Mouse (Mus musculus): ENCODE results near the gene Olfr159. TPM values are rescaled to one million over a fixed set of nuclear protein-coding genes. Genes with fewer than 3 reads are reported as not detected.

Gene Olfr159
- total and polyA plus RNA-seq, 3 experiments = not detected

DNA sequence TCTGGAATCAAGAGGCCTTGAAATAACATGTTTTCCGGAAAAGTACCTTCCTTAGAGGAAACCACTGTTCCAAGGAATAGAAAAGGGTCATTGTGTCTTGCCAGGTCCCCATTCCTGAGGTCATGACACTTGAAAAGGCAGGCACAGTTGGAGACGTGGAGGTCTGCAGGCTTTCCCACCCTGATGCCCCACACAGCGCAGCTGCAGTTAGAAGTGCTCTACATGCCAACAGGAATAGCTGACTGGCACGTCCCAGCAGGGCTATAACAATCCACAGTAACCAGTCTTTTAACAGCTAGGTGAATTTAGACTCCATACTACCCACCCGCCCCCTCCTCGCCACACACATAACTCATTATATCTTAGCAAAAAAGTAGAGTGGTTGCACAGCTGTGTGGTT is 33.7 kb downstream of the Olfr159 start:
- Histone ChIP-seq H3K79me2 (ENCODE audit: control insufficient read depth, insufficient read depth, low read length, poor library complexity) (no peaks in the 10 kb centered on the region), H3K27me3 (ENCODE audit: control insufficient read depth in 1 of 2, insufficient read depth in 2 of 2, low read length in 2 of 2) (peaks cover 6 to 13% of the 10 kb centered on the region in 2 experiments), H3K9me3 (replicated peaks; ENCODE audit: insufficient read depth, low read length) (no peaks in the 10 kb centered on the region), H3K9ac (ENCODE audit: control insufficient read depth, low read depth, low read length, poor library complexity, severe bottlenecking) (no peak overlapping the region), H3K4me1 (ENCODE audit: control insufficient read depth in 1 of 2, insufficient read depth in 2 of 2, low read length in 2 of 2) (no peaks in the 10 kb centered on the region), H3K27ac (ENCODE audit: control insufficient read depth, low read depth, low read length) (no peak overlapping the region), H3K36me3 (ENCODE audit: control insufficient read depth in 1 of 2, insufficient read depth in 2 of 2, low read length in 2 of 2) (no peaks in the 10 kb centered on the region), H3K4me3 (ENCODE audit: control insufficient read depth in 1 of 2, insufficient read depth in 1 of 2, low read depth in 2 of 2, low read length in 2 of 2) (no peak overlapping the region)
- DNase-seq (ENCODE audit: low read depth, low spot score) = no peak
- TF ChIP-seq CHD1 (IDR thresholded peaks at IDR 0.05; ENCODE audit: low read depth, low read length) = no peak
- no peak for TF ChIP-seq GABPA (IDR thresholded peaks at IDR 0.05; ENCODE audit: low read depth, low read length)
- no peak for TF ChIP-seq E2F4 (IDR thresholded peaks at IDR 0.05; ENCODE audit: borderline replicate concordance, low read depth, low read length)
- TF ChIP-seq NRF1 (IDR thresholded peaks at IDR 0.05; ENCODE audit: insufficient read depth, low read depth, low read length, poor library complexity, severe bottlenecking) = no peak
- TF ChIP-seq POLR2AphosphoS5 (IDR thresholded peaks at IDR 0.05; ENCODE audit: borderline replicate concordance, low read depth, low read length) = no peak
- no peak for TF ChIP-seq TCF12 (IDR thresholded peaks at IDR 0.05; ENCODE audit: low read depth, low read length)
- no peak for TF ChIP-seq POLR2AphosphoS2 (IDR thresholded peaks at IDR 0.05; ENCODE audit: low read length)
- no peak for TF ChIP-seq TAL1 (IDR thresholded peaks at IDR 0.05; ENCODE audit: low read length)
- TF ChIP-seq MAFK (IDR thresholded peaks at IDR 0.05; ENCODE audit: borderline replicate concordance, low read depth, low read length) = no peak

DNA sequence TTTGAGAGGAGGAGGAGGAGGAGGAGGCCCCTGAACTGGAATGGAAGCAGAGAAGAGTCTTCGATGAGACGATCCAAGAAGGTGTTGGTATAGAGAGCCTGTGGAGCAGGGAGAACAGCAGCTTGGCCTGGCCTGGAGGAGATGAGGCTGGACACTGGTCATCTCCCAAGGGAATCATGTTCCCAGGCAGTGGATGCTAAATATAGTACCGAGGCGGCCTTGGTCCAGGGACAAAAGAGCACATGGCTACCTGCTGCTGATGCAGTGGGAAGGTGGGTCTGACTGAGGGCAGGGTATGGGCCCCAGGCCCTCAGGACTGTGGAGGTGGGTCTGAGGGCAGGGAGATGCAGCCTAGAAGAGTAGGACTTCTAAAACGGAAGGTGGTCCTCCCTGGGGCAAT is 37.6 kb downstream of the Olfr159 start:
- Histone ChIP-seq H3K36me3 (ENCODE audit: control insufficient read depth in 1 of 2, insufficient read depth in 2 of 2, low read length in 2 of 2) (no peaks in the 10 kb centered on the region), H3K79me2 (ENCODE audit: control insufficient read depth, insufficient read depth, low read length, poor library complexity) (no peaks in the 10 kb centered on the region), H3K9me3 (replicated peaks; ENCODE audit: insufficient read depth, low read length) (no peaks in the 10 kb centered on the region), H3K4me3 (ENCODE audit: control insufficient read depth in 1 of 2, insufficient read depth in 1 of 2, low read depth in 2 of 2, low read length in 2 of 2) (no peak overlapping the region), H3K27ac (ENCODE audit: control insufficient read depth, low read depth, low read length) (no peak overlapping the region), H3K9ac (ENCODE audit: control insufficient read depth, low read depth, low read length, poor library complexity, severe bottlenecking) (no peak overlapping the region), H3K27me3 (ENCODE audit: control insufficient read depth in 1 of 2, insufficient read depth in 2 of 2, low read length in 2 of 2) (peaks cover 0 to 2% of the 10 kb centered on the region in 2 experiments; a peak in 3 of 4 replicates), H3K4me1 (ENCODE audit: control insufficient read depth in 1 of 2, insufficient read depth in 2 of 2, low read length in 2 of 2) (peaks cover 0 to 17% of the 10 kb centered on the region in 2 experiments; a peak in 2 of 4 replicates)
- TF ChIP-seq MAZ (IDR thresholded peaks at IDR 0.05; ENCODE audit: low read depth, low read length) (no peak), POLR2A (IDR thresholded peaks at IDR 0.05; ENCODE audit: control insufficient read depth in 1 of 2, insufficient read depth in 1 of 2, low read depth in 1 of 2, low read length in 2 of 2, poor library complexity in 1 of 2) (no peak), E2F4 (IDR thresholded peaks at IDR 0.05; ENCODE audit: borderline replicate concordance, low read depth, low read length) (no peak), RCOR1 (IDR thresholded peaks at IDR 0.05; ENCODE audit: low read depth, low read length) (no peak), ZMIZ1 (IDR thresholded peaks at IDR 0.05; ENCODE audit: low read depth, low read length) (no peak)
- DNase-seq (ENCODE audit: low read depth, low spot score) = no peak

DNA sequence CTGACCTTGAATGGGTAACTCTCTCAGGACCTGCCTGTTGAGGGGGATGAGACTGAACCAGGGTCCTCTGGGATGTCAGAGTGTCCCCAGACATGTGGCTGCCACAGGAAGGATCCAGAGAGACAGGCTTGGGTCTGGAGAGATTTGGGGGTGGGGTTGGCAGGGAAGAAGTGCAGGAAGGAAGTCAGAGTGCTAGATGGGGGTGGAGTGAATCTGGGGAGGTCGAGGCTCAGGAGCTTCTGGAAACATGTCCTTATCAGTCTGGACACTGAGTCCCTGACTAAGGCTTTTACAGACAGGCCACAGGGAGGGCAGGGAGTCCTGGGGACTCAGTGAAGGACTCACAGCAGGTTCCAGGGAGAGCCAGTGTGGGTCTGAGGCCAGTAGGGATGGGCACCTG is 38.6 kb downstream of the Olfr159 start:
- Histone ChIP-seq H3K9ac (ENCODE audit: control insufficient read depth, low read depth, low read length, poor library complexity, severe bottlenecking) (no peak overlapping the region), H3K4me1 (ENCODE audit: control insufficient read depth in 1 of 2, insufficient read depth in 2 of 2, low read length in 2 of 2) (peaks cover 0 to 19% of the 10 kb centered on the region in 2 experiments; a peak in 2 of 4 replicates), H3K9me3 (replicated peaks; ENCODE audit: insufficient read depth, low read length) (no peaks in the 10 kb centered on the region), H3K79me2 (ENCODE audit: control insufficient read depth, insufficient read depth, low read length, poor library complexity) (no peaks in the 10 kb centered on the region), H3K27ac (ENCODE audit: control insufficient read depth, low read depth, low read length) (no peak overlapping the region), H3K4me3 (ENCODE audit: control insufficient read depth in 1 of 2, insufficient read depth in 1 of 2, low read depth in 2 of 2, low read length in 2 of 2) (no peak overlapping the region), H3K36me3 (ENCODE audit: control insufficient read depth in 1 of 2, insufficient read depth in 2 of 2, low read length in 2 of 2) (no peaks in the 10 kb centered on the region), H3K27me3 (ENCODE audit: control insufficient read depth in 1 of 2, insufficient read depth in 2 of 2, low read length in 2 of 2) (peaks cover 0 to 2% of the 10 kb centered on the region in 2 experiments; a peak in 2 of 4 replicates)
- no peak for TF ChIP-seq MAZ (IDR thresholded peaks at IDR 0.05; ENCODE audit: low read depth, low read length)
- no peak for TF ChIP-seq MXI1 (IDR thresholded peaks at IDR 0.05; ENCODE audit: low read depth, low read length)
- no peak for TF ChIP-seq USF1 (IDR thresholded peaks at IDR 0.05; ENCODE audit: low read depth, low read length)
- TF ChIP-seq MAFK (IDR thresholded peaks at IDR 0.05; ENCODE audit: borderline replicate concordance, low read depth, low read length) = no peak
- no peak for TF ChIP-seq ELF1 (IDR thresholded peaks at IDR 0.05; ENCODE audit: low read depth, low read length)
- TF ChIP-seq EP300 (IDR thresholded peaks at IDR 0.05; ENCODE audit: low read depth in 1 of 2, low read length in 2 of 2) = no peak
- no peak for TF ChIP-seq ETS1 (IDR thresholded peaks at IDR 0.05; ENCODE audit: low read depth, low read length)
- no peak for TF ChIP-seq POLR2A (IDR thresholded peaks at IDR 0.05; ENCODE audit: control insufficient read depth in 1 of 2, insufficient read depth in 1 of 2, low read depth in 1 of 2, low read length in 2 of 2, poor library complexity in 1 of 2)
- no peak for TF ChIP-seq TBP (IDR thresholded peaks at IDR 0.05; ENCODE audit: low read depth, low read length)
- no peak for TF ChIP-seq SMC3 (IDR thresholded peaks at IDR 0.05; ENCODE audit: low read depth, low read length)
- TF ChIP-seq POLR2AphosphoS5 (IDR thresholded peaks at IDR 0.05; ENCODE audit: borderline replicate concordance, low read depth, low read length) = no peak
- no peak for TF ChIP-seq ZMIZ1 (IDR thresholded peaks at IDR 0.05; ENCODE audit: low read depth, low read length)
- no peak for TF ChIP-seq RCOR1 (IDR thresholded peaks at IDR 0.05; ENCODE audit: low read depth, low read length)
- TF ChIP-seq GATA1 (IDR thresholded peaks at IDR 0.05; ENCODE audit: low read depth, low read length) = no peak
- TF ChIP-seq ZKSCAN1 (IDR thresholded peaks at IDR 0.05; ENCODE audit: low read depth, low read length) = no peak
- TF ChIP-seq POLR2AphosphoS2 (IDR thresholded peaks at IDR 0.05; ENCODE audit: low read length) = no peak
- no peak for TF ChIP-seq GABPA (IDR thresholded peaks at IDR 0.05; ENCODE audit: low read depth, low read length)
- DNase-seq (ENCODE audit: low read depth, low spot score) = no peak

All from MEL (cell line).